ENCODE assay signal across 15 mouse cellular contexts in the genomic region with DNA sequence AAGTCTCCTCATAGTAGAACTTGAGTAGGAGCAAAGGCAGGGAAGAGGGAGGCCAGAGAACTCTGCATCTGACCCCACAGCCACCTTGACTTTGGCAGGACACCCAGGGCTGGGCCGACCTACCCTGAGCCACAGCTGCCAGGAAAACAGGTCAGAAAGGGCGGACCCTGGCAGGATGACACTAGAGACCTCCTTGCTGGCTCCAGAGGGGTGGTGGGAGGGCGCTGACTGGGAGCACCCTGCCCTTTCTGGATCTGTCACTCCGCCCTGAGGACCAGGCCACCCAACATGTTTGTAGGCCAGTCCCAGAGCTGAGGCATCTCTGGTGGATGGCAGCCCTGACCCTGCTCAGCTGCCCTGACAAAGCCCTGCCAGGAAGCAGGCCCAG. TPM values are rescaled to one million over a fixed set of nuclear protein-coding genes. Genes with fewer than 3 reads are reported as not detected.
A peak's percentile ranks its signal among the peaks of the same experiment; 100 is the strongest.
DNase-seq lines count a peak whose midpoint lies in the region; TF ChIP-seq lines count a peak whose summit lies in the region.
"Had no signal": no experiment of that assay in that cellular context is flagged by ENCODE, and none has a peak within 500 bp of the region (broad histone marks: within the 10 kb centered on the region; RNA-seq: fewer than 3 reads in every experiment).

No protein-coding gene starts in this region.

- H3K27me3 ChIP-seq in kidney, adult 2 months (replicated peaks; ENCODE audit: control insufficient read depth, insufficient read depth, low read length) = no peaks in the 10 kb centered on the region

- no peaks in the 10 kb centered on the region for H3K36me3 ChIP-seq in kidney, adult 2 months (ENCODE audit: control insufficient read depth, insufficient read depth, low read length)
- H3K36me3 ChIP-seq: liver, embryonic 15.5 days had no signal

- TF ChIP-seq POLR2A in kidney, adult 2 months (IDR thresholded peaks at IDR 0.05; ENCODE audit: low read depth, low read length) = no peak

- no peak overlapping the region for H3K4me3 ChIP-seq in kidney, adult 2 months (ENCODE audit: insufficient read depth, low read depth, low read length)
- H3K4me3 ChIP-seq in brown adipose tissue, adult 24 weeks (ENCODE audit: insufficient read depth, low read depth, low read length) = no peak overlapping the region
- H3K4me3 ChIP-seq: liver, embryonic 15.5 days; megakaryocyte, embryonic 14.5 days had no signal

- 62% methylated on average over 4 of the region's 4 CpGs for WGBS in kidney, adult 2 months

- DNase-seq in cerebellum, adult 9-11 months = peak; percentile 60
- DNase-seq in cerebellum, adult 9-10 months = no peak
- peak; percentile 82 for DNase-seq in kidney, adult 2 months
- no peak for DNase-seq in kidney, postnatal 4 days
- peak; percentile 65 to 73 for DNase-seq in kidney, postnatal 36 days
- no peak for DNase-seq in frontal cortex, postnatal 25 days (ENCODE audit: low spot score in 2 of 2)
- DNase-seq: adrenal gland, postnatal 10 days; embryo, embryonic 11 days; heart, adult 18-20 months; left cerebral cortex, postnatal 4 days; lung, postnatal 14 days; thymus, postnatal 25 days had no signal

- H3K4me1 ChIP-seq in kidney, adult 2 months (ENCODE audit: control insufficient read depth, insufficient read depth, low read length) = peaks cover 16% of the 10 kb centered on the region
- peaks cover 35% of the 10 kb centered on the region for H3K4me1 ChIP-seq in brown adipose tissue, adult 24 weeks (ENCODE audit: control insufficient read depth, insufficient read depth, insufficient read length, low read length)

- H3K27ac ChIP-seq in kidney, adult 2 months (ENCODE audit: insufficient read depth, low read depth, low read length) = no peak overlapping the region
- H3K27ac ChIP-seq in brown adipose tissue, adult 24 weeks (replicated peaks; ENCODE audit: low read depth, low read length) = peak overlapping the region; percentile 57
- H3K27ac ChIP-seq: liver, embryonic 15.5 days had no signal

- no peak for TF ChIP-seq CTCF in kidney, adult 2 months (conservative IDR thresholded peaks at IDR 0.05; ENCODE audit: insufficient read depth, insufficient read length, low read depth, low read length)

RNA-seq across cellular contexts. Expression of a gene that starts 19.4 kb away (rescaled TPM):
- 15.8 and 21.1 TPM in 2 replicates for polyA plus RNA-seq in kidney, adult 2 months (2012; rRNA removed)
- 12.0 and 17.0 TPM in 2 replicates for polyA plus RNA-seq in brown adipose tissue, adult 24 weeks (2012; ENCODE audit: insufficient read depth, insufficient read length, missing spikeins)

RNA-seq across cellular contexts. Expression of a gene that starts 33.3 kb away (rescaled TPM):
- 22.1 and 23.1 TPM in 2 replicates for polyA plus RNA-seq in kidney, adult 2 months (2012; rRNA removed)
- polyA plus RNA-seq in brown adipose tissue, adult 24 weeks (2012; ENCODE audit: insufficient read depth, insufficient read length, missing spikeins) = 62.7 and 65.5 TPM in 2 replicates

Comparison
In these comparisons a context has a peak if more than half of its experiments do, and no peak if none do; other contexts are left out.
1. DNase-seq: peak in cerebellum, adult 9-11 months (single experiment), kidney, adult 2 months (single experiment) and kidney, postnatal 36 days (2 of 2); none in cerebellum, adult 9-10 months (single experiment), kidney, postnatal 4 days (0 of 2) and frontal cortex, postnatal 25 days (0 of 2).